Mouse (Mus musculus): ENCODE results near the gene Lypd6. TPM values are rescaled to one million over a fixed set of nuclear protein-coding genes. Genes with fewer than 3 reads are reported as not detected.

Gene Lypd6
- total and polyA plus RNA-seq, 2 experiments = 0.06 to 0.09 TPM

- no peaks in the 10 kb centered on the region for H3K79me2 ChIP-seq (ENCODE audit: control insufficient read depth, insufficient read depth, low read length)
- no peak overlapping the region for H3K27ac ChIP-seq (replicated peaks; ENCODE audit: insufficient read depth, low read depth, low read length)
- H3K27me3 ChIP-seq (ENCODE audit: control insufficient read depth, insufficient read depth, low read length) = no peaks in the 10 kb centered on the region
- no peak overlapping the region for H3K9ac ChIP-seq (ENCODE audit: low read depth, low read length)
- DNase-seq (ENCODE audit: extremely low read depth, low read depth, low spot score) = no peak
- 74% methylated on average over 1 of the region's 1 CpGs for WGBS
- H3K36me3 ChIP-seq (ENCODE audit: control insufficient read depth, insufficient read depth, low read length) = no peaks in the 10 kb centered on the region
- TF ChIP-seq CTCF (IDR thresholded peaks at IDR 0.05; ENCODE audit: low read depth, low read length) (no peak), POLR2A (IDR thresholded peaks at IDR 0.05; ENCODE audit: extremely low read depth, insufficient read depth, low read length) (no peak)
- H3K4me3 ChIP-seq (ENCODE audit: insufficient read depth, low read depth, low read length) = no peak overlapping the region
- no peaks in the 10 kb centered on the region for H3K4me1 ChIP-seq (ENCODE audit: control insufficient read depth, insufficient read depth, low read length)
These were observed 34.9 kb downstream of the Lypd6 start for GRCm38 (mm10) chr2:50101152-50101450.

- no peak overlapping the region for H3K27ac ChIP-seq (replicated peaks; ENCODE audit: insufficient read depth, low read depth, low read length)
- no peaks in the 10 kb centered on the region for H3K79me2 ChIP-seq (ENCODE audit: control insufficient read depth, insufficient read depth, low read length)
- H3K9ac ChIP-seq (ENCODE audit: low read depth, low read length) = no peak overlapping the region
- TF ChIP-seq POLR2A (IDR thresholded peaks at IDR 0.05; ENCODE audit: extremely low read depth, insufficient read depth, low read length) (no peak), CTCF (IDR thresholded peaks at IDR 0.05; ENCODE audit: low read depth, low read length) (no peak)
- DNase-seq (ENCODE audit: extremely low read depth, low read depth, low spot score) = no peak
- 66% methylated on average over 7 of the region's 7 CpGs for WGBS
- H3K27me3 ChIP-seq (ENCODE audit: control insufficient read depth, insufficient read depth, low read length) = no peaks in the 10 kb centered on the region
- H3K4me1 ChIP-seq (ENCODE audit: control insufficient read depth, insufficient read depth, low read length) = no peaks in the 10 kb centered on the region
- no peaks in the 10 kb centered on the region for H3K36me3 ChIP-seq (ENCODE audit: control insufficient read depth, insufficient read depth, low read length)
- H3K4me3 ChIP-seq (ENCODE audit: insufficient read depth, low read depth, low read length) = no peak overlapping the region
These were observed 37.7 kb downstream of the Lypd6 start for GRCm38 (mm10) chr2:50103850-50104503.

GRCm38 (mm10) chr2:50105590-50105989 is 39.4 kb downstream of the Lypd6 start:
- Histone ChIP-seq H3K4me3 (ENCODE audit: insufficient read depth, low read depth, low read length) (no peak overlapping the region), H3K36me3 (ENCODE audit: control insufficient read depth, insufficient read depth, low read length) (no peaks in the 10 kb centered on the region), H3K27me3 (ENCODE audit: control insufficient read depth, insufficient read depth, low read length) (no peaks in the 10 kb centered on the region), H3K27ac (replicated peaks; ENCODE audit: insufficient read depth, low read depth, low read length) (no peak overlapping the region), H3K4me1 (ENCODE audit: control insufficient read depth, insufficient read depth, low read length) (peaks cover 3% of the 10 kb centered on the region; the same call in 1 of the 2 replicates), H3K9ac (ENCODE audit: low read depth, low read length) (no peak overlapping the region), H3K79me2 (ENCODE audit: control insufficient read depth, insufficient read depth, low read length) (no peaks in the 10 kb centered on the region)
- TF ChIP-seq CTCF (IDR thresholded peaks at IDR 0.05; ENCODE audit: low read depth, low read length) (no peak), POLR2A (IDR thresholded peaks at IDR 0.05; ENCODE audit: extremely low read depth, insufficient read depth, low read length) (no peak)
- WGBS = 81% methylated on average over 3 of the region's 3 CpGs
- no peak for DNase-seq (ENCODE audit: extremely low read depth, low read depth, low spot score)

- H3K27me3 ChIP-seq (ENCODE audit: control insufficient read depth, insufficient read depth, low read length) = no peaks in the 10 kb centered on the region
- H3K4me1 ChIP-seq (ENCODE audit: control insufficient read depth, insufficient read depth, low read length) = peaks cover 3% of the 10 kb centered on the region; the same call in 1 of the 2 replicates
- no peaks in the 10 kb centered on the region for H3K79me2 ChIP-seq (ENCODE audit: control insufficient read depth, insufficient read depth, low read length)
- no peak overlapping the region for H3K27ac ChIP-seq (replicated peaks; ENCODE audit: insufficient read depth, low read depth, low read length)
- no peak overlapping the region for H3K4me3 ChIP-seq (ENCODE audit: insufficient read depth, low read depth, low read length)
- no peak for DNase-seq (ENCODE audit: extremely low read depth, low read depth, low spot score)
- H3K9ac ChIP-seq (ENCODE audit: low read depth, low read length) = no peak overlapping the region
- WGBS = 93% methylated on average over 3 of the region's 3 CpGs
- TF ChIP-seq POLR2A (IDR thresholded peaks at IDR 0.05; ENCODE audit: extremely low read depth, insufficient read depth, low read length) (no peak), CTCF (IDR thresholded peaks at IDR 0.05; ENCODE audit: low read depth, low read length) (no peak)
- H3K36me3 ChIP-seq (ENCODE audit: control insufficient read depth, insufficient read depth, low read length) = no peaks in the 10 kb centered on the region
These were observed 39.8 kb downstream of the Lypd6 start for GRCm38 (mm10) chr2:50105992-50106391.

GRCm38 (mm10) chr2:50106879-50107278 is 40.6 kb downstream of the Lypd6 start:
- TF ChIP-seq CTCF (IDR thresholded peaks at IDR 0.05; ENCODE audit: low read depth, low read length) (no peak), POLR2A (IDR thresholded peaks at IDR 0.05; ENCODE audit: extremely low read depth, insufficient read depth, low read length) (no peak)
- Histone ChIP-seq H3K79me2 (ENCODE audit: control insufficient read depth, insufficient read depth, low read length) (no peaks in the 10 kb centered on the region), H3K4me3 (ENCODE audit: insufficient read depth, low read depth, low read length) (no peak overlapping the region), H3K27ac (replicated peaks; ENCODE audit: insufficient read depth, low read depth, low read length) (no peak overlapping the region), H3K4me1 (ENCODE audit: control insufficient read depth, insufficient read depth, low read length) (peaks cover 3% of the 10 kb centered on the region; the same call in 1 of the 2 replicates), H3K36me3 (ENCODE audit: control insufficient read depth, insufficient read depth, low read length) (no peaks in the 10 kb centered on the region), H3K27me3 (ENCODE audit: control insufficient read depth, insufficient read depth, low read length) (no peaks in the 10 kb centered on the region), H3K9ac (ENCODE audit: low read depth, low read length) (no peak overlapping the region)
- DNase-seq (ENCODE audit: extremely low read depth, low read depth, low spot score) = no peak
- 85% methylated on average over 3 of the region's 3 CpGs for WGBS

- no peak for TF ChIP-seq CTCF (IDR thresholded peaks at IDR 0.05; ENCODE audit: low read depth, low read length)
- TF ChIP-seq POLR2A (IDR thresholded peaks at IDR 0.05; ENCODE audit: extremely low read depth, insufficient read depth, low read length) = no peak
- H3K27me3 ChIP-seq (ENCODE audit: control insufficient read depth, insufficient read depth, low read length) = no peaks in the 10 kb centered on the region
- peaks cover 3% of the 10 kb centered on the region; the same call in 1 of the 2 replicates for H3K4me1 ChIP-seq (ENCODE audit: control insufficient read depth, insufficient read depth, low read length)
- peak overlapping the region; percentile 70 for H3K27ac ChIP-seq (replicated peaks; ENCODE audit: insufficient read depth, low read depth, low read length)
- 62% methylated on average over 10 of the region's 10 CpGs for WGBS
- no peaks in the 10 kb centered on the region for H3K79me2 ChIP-seq (ENCODE audit: control insufficient read depth, insufficient read depth, low read length)
- no peak overlapping the region for H3K4me3 ChIP-seq (ENCODE audit: insufficient read depth, low read depth, low read length)
- no peaks in the 10 kb centered on the region for H3K36me3 ChIP-seq (ENCODE audit: control insufficient read depth, insufficient read depth, low read length)
- no peak overlapping the region for H3K9ac ChIP-seq (ENCODE audit: low read depth, low read length)
- peak; percentile 43 for DNase-seq (ENCODE audit: extremely low read depth, low read depth, low spot score)
These were observed 43.9 kb downstream of the Lypd6 start for GRCm38 (mm10) chr2:50110167-50110566.
